Mouse (Mus musculus) lung, postnatal 25 days (tissue): Measurements from ENCODE around the gene Bicra.

Experiments
- DNase-seq: peaks from one replicate; pipeline ENCODE4 v3.0.0; 2022; ENCODE audit warnings: low spot score

Bicra gene

GRCm38 (mm10) chr7:15945721-15946536 lies 101.8 kb downstream of the Bicra start, which contains the start of gene Nop53:
TSS of gene Nop53 (minus strand) at chr7:15946074.
- peak; percentile 96 for DNase-seq

- DNase-seq: no peak
Measured at GRCm38 (mm10) chr7:15945211-15945610, 102.5 kb downstream of the Bicra start.

DNA sequence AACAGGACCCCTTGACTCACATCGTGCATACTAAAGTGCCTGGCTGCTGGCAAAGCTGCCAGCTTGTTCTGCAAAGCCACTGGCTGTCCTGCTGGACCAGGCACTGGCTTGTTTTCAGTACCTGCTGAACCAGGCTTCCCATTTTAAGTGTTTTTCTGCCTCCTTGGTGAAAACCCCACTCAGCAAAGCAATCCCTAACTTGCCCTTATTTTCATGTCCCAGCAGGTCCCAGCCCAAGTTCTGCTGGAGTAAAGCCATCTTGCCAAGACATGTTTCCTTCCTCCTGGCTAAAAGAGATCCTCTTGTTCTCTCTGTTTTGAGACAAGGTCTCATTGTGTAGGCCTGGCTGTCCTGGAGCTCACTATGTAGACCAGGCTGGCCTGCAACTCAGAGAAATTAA lies 103.4 kb downstream of the Bicra start:
- no peak for DNase-seq

DNA sequence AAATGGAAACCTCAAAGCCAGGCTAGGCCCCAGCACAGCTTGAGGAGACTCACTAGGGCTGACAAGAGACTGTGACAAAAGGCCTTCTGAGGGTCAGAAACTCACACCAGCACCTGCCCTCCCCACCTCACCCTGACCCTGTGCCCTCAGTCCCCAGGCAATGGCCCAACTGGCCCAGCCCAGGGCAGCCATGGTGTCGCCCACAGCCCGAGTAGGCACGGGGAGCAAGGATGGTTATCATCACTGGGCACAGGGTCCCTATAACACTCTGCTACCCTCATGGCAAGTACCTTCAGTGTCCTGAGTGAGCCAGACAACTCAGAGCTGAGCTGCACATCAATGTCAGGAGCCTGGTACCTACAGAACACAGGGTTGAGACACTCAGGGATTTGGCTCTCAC lies 109.1 kb downstream of the Bicra start:
- DNase-seq: no peak

DNA sequence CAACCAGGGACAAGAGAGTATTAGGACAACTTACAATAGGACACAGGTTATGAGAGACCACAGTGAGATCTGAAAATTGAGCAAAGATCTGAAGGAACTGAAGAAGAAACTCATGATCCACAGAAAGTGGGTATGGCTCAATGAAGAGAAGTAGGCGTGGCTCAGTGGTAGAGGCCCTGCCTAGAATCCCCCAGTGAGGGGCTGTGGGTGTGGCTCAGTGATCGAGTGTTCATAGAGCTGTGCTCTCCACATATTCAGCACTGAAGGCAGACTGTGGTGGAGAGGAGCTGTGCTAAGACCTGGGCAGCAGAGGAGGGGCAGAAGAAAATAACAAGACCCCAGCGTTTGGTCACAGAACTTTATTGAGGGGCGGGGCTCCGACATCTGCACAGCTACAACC lies 110.2 kb downstream of the Bicra start:
- DNase-seq: no peak

DNA sequence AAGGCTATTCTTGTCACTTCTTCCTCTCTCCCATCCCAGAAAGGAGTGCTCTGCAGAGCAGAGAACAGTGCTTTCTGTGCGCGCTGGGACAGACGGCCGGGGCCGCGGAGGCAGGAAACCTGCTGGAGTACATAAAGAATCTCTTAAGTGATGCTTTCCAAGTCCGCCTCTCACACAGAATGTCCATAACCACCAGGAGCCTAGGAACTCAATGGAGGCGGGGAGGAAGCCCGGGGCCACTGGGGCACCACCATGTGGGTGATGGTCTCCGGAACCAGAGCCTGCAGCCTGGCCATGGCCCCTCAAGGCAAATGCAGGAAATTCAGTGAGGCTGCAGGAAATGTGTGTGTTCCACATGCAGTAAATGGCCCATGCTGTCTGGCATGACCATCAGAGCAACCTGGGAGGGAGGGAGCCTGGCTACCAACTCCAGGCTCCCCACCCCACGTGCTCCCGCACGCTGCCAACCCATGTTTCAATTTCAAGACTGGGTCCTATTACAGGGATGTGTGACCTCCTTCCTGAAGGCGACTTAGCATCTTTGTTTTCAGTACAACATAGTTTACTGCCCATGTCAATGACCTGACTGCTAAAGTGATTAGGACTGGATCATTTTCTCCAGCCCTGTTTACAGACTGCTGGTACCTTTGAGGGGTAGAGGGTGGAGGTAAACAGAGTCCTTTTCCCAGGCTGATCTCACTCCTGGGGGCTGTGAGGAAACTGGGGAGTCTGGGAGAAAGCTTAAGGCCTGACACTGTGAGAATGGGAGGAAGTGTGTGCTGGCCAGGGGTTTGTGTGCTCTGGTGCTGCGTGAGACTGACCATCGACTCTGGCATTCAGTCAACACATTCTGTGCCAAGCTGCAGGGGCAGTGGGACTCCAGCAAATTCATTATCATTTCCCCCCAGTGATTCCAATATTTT lies 114.0 kb downstream of the Bicra start:
- no peak for DNase-seq

- no peak for DNase-seq
Measured at GRCm38 (mm10) chr7:15931635-15932034, 116.1 kb downstream of the Bicra start.

DNA sequence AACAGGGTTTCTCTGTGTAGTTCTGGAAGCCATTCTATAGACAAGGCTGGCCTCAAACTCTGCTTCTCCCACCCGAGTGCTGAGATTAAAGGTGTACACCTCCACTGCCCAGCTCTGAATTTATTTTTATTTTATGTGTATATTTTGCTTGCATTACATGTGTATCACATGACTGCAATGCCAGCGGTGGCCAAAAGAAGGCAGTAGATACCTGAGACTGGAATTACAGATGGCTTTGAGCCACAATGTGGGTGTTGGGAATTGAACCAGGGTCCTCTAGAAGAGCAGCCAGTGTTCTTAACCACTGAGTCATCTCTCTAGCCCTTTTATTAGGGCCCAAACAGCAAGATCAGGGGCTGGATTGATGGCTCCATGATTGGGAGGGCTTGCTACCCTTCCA lies 117.2 kb downstream of the Bicra start:
- no peak for DNase-seq

DNA sequence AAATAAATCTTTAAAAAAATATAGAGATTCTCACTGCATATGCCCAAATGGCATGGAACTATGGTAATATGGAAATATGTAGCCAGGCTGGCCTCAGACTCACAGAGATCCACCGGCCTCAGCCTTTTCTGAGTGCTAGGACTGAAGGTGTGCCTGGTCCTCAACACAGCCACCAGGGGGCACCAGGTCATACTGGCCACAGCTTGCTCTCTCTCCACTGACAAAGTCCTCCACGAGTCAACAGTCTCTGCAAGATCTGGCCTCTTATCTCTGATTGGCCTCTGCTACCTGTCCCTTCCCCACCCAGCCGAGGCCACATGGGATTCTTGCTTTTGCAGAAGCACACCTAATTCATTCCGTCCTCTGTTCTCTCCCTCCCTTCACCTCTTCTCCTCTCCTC lies 117.8 kb downstream of the Bicra start:
- peak; percentile 73 for DNase-seq

DNA sequence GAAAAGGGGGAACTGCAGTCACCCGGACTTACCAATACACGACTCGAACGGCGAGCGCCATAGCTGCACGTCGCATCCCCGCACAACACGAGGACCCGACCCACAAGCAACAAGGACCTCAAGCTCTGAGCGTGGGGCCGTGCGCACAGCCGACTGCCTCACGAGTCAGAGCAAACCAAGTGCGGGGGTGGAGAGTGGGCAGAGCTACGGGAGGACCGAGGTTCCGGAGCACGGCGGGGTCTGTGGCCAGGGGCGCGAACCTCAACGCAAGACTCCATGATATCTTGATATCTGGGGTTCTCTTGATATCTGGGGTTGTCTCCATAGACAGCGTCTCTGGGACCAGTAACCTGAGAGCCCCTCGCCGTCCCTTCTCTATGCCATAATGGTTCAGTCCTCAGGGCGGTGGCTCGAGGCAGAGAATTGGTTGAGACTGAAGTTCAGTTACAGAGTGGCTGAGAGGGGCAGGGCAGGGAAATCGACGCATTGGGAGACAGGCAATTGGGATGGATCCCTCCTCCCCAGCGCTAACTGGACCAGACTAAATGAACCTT lies 125.4 kb downstream of the Bicra start, which contains the start of gene Selenow:
Gene Selenow (minus strand): TSS at position 183 of the 554 bp plus-strand sequence.
- peak; percentile 90 for DNase-seq

- DNase-seq: peak; percentile 55
Measured at GRCm38 (mm10) chr7:15921796-15922195, 125.9 kb downstream of the Bicra start.
